Mouse (Mus musculus): ENCODE data around the gene Ttll2.
"Not testable (repeated sequence)": the region's sequence is repeated elsewhere in the genome, so short reads cannot be mapped to it uniquely, and the experiment has no call there.

DNA sequence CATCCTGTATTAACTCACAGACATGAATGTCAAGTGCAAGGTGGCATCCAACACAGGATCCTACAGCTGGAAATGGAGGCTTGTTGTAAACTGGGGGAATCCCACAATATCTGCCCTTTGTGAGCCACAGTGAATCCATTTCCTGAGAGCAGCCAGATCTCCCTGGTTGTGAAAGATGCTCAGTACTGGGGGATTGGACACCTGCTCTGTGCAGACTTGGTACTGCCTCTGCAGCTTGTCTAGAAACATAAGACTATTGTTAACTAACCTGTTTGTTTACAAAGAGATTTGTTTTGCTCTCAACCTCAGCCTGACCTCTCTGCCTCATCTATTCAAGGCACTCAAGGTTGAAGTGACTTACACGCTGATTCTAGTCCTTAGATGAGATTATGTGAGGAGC, 13.8 kb upstream of the Ttll2 start:
- TF ChIP-seq POLR2A (IDR thresholded peaks at IDR 0.05; ENCODE audit: insufficient read depth, low read length); EP300 (IDR thresholded peaks at IDR 0.05; ENCODE audit: insufficient read depth, low read depth, low read length): not testable (repeated sequence)
